Mouse (Mus musculus) cortical plate, adult 2 months (tissue): ENCODE measurements around the gene Pde4dip. TPM values are rescaled to one million over a fixed set of nuclear protein-coding genes. Genes with fewer than 3 reads are reported as not detected.

ENCODE experiments used
- H3K27ac ChIP-seq: fragments of 200-500 bp; 2 replicates; pipeline ENCODE4 v1.5.1; 2012; ENCODE audit warnings: low read length, control low read depth, inconsistent platforms; ENCODE audit not compliant: insufficient read depth
- H3K4me1 ChIP-seq: fragments of 200-500 bp; 2 replicates; pipeline ENCODE4 v1.6.1; 2011; ENCODE audit warnings: low read length; ENCODE audit not compliant: control insufficient read depth, insufficient read depth
- H3K4me3 ChIP-seq: fragments of 200-500 bp; 2 replicates; pipeline ENCODE4 v1.5.1; 2011; ENCODE audit warnings: mild to moderate bottlenecking, low read length, control low read depth; ENCODE audit not compliant: insufficient read depth
- CTCF ChIP-seq: fragments of 200-500 bp; IDR thresholded peaks from 2 replicates; pipeline ENCODE4 v1.5.1; 2011; ENCODE audit warnings: mild to moderate bottlenecking, control low read depth, low read length; ENCODE audit not compliant: insufficient read depth; ENCODE audit errors: extremely low read depth
- POLR2A ChIP-seq: fragments of 200-500 bp; IDR thresholded peaks from 2 replicates; pipeline ENCODE4 v1.6.1; 2011; ENCODE audit warnings: mild to moderate bottlenecking, low read length, control low read depth; ENCODE audit not compliant: insufficient read depth; ENCODE audit errors: extremely low read depth
- polyA plus RNA-seq: library from polyadenylated mRNA; depleted of rRNA; stranded (reverse); fragments of >200 nt; gene quantifications from 2 replicates; pipeline ENCODE4 v1.2.3, GENCODE M21; 2012

Gene Pde4dip
- polyA plus RNA-seq, 1 experiment: 103 TPM

DNA sequence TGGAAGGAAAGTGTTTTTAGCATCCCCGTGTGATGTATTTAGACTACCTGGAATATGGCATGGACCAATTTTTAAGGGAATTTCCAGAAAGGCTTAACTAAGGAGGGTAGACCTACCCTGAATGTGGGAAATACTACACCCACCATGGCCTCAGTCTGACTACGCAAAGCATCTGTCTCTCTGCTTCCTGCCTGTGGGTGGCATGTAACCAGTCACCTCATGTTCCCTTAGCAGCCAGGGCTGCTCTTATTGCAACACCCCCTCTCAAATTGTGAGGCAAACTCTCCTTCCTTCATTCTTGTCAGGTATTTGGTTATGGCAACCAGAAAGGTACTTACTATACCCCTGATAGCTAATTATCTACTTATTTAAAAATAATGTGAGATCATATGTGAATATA lies 57.9 kb downstream of the Pde4dip start:
- no peak overlapping the region for H3K27ac ChIP-seq

DNA sequence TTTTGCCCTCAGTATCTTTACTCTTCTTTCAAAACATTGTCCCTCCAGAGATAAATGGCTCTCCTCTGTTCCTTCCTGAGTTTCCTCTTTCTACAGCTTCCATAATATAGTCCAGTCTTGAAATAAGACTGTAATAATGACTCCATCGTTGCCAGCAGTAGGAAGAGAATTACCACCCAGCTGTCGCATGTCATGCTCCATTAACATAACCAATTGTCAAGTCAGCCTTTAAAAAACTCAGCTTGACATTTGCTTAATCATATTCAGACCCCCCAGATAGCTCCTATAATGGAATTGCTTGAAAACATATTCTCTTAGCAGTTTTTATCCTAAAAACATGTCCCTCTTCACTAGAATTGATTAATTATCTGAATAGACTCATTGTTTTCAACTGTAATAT lies 58.4 kb downstream of the Pde4dip start:
- Histone ChIP-seq H3K27ac (no peak overlapping the region), H3K4me3 (no peak overlapping the region), H3K4me1 (peaks cover 7% of the 10 kb centered on the region)
- no peak for TF ChIP-seq CTCF
- no peak for TF ChIP-seq POLR2A

More for the DNA sequence above, 57.9 kb downstream of the Pde4dip start:
- Histone ChIP-seq H3K4me1 (peaks cover 6% of the 10 kb centered on the region), H3K4me3 (no peak overlapping the region)
- no peak for TF ChIP-seq CTCF
- no peak for TF ChIP-seq POLR2A

DNA sequence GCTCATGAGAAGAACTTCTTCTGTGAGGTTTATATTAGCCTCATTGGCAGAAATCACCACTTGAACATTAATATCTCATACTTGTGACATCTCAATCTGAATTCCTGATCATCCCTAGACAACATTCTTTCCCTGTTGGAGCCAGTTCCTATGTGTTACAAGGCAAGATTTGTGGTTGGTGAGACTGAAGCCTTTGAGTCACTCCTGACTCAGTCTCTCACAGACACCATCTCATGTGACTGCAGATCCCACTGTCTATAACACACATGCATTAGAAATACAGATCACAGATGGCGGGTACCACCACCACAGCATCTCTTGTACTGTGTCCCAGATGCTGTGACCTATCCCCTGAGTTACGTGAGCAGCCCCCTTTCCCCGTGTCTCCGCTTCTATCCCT lies 60.2 kb downstream of the Pde4dip start:
- no peak for TF ChIP-seq CTCF
- no peak for TF ChIP-seq POLR2A
- H3K4me1 ChIP-seq: peaks cover 6% of the 10 kb centered on the region
- H3K27ac ChIP-seq: no peak overlapping the region
- H3K4me3 ChIP-seq: no peak overlapping the region

DNA sequence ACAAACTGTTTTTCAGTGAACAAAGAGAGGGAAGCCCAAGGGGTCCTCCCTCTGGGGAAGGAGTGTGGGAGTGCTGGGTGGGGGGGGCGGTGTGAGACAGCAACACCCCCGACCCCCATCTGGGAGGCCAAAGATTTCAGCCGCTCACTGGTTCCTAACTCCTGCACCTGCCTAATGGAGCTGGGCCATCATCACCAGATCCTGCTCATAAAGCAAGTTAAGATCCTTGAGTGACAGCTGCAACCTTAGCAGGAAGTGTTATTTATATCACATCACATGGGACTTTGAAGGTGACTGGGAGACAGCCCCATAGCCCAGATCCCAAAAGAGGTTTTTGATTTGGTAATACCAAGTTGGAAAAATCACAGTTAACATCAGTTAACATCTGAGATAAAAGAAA lies 63.3 kb downstream of the Pde4dip start:
- Histone ChIP-seq H3K27ac (no peak overlapping the region), H3K4me3 (no peak overlapping the region), H3K4me1 (peaks cover 4% of the 10 kb centered on the region)
- TF ChIP-seq CTCF (no peak), POLR2A (no peak)

DNA sequence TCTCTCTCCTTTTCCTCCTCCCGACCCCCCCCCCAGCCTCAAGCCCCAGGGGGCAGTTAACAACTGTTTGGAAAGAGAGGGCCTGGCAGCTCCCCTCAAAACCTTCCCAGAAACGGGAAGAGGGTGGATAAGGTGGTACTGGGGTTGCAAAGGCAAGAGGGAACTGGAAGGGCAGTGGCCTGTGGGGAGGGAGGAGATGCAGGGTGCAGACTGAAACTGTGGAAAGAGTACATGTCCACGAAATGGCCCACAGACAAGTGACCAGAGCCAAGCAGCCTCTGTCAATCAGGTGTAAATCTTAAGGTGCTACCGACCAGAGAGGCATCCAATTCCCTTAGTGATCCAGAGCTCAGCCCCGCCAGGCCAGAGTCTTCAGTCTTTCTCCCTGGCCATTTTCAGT lies 63.8 kb downstream of the Pde4dip start:
- no peak for TF ChIP-seq CTCF
- no peak for TF ChIP-seq POLR2A
- Histone ChIP-seq H3K4me3 (no peak overlapping the region), H3K4me1 (peaks cover 4% of the 10 kb centered on the region), H3K27ac (no peak overlapping the region)

DNA sequence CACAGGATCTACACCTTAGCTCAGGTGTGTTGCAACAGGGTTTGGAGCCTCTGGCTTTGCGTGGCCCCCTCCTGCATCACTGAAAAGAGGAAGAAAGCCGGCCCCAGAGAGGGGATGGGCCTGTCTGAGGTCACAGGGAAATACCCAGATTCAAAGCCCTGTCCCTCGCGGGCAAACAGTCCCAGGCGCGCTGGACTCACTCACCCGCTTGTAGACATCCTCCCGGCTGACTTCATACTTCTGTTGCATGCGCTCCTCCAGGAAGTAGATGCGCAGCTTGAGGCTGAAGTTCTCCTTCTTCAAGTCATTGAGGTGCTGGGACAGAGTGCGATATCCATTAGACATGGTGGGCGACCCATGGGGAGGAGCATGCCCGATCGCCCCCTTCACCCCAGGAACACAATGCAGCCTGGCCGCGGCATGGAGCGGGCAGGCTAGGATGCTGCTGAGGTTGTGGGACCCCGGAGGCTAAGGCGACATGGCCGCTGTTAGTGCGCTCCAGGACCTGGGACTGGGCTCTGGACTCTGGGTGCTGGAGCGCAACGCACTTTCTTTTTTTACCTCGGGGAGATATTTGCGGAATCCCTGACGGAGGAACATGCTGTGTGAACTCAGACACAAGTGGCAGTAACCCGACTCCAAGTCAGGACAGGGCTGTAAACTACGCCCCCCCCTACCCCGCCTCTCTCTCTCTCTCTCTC lies 64.3 kb downstream of the Pde4dip start:
- TF ChIP-seq POLR2A (no peak), CTCF (no peak)
- Histone ChIP-seq H3K4me3 (no peak overlapping the region), H3K27ac (no peak overlapping the region), H3K4me1 (peaks cover 4% of the 10 kb centered on the region)

DNA sequence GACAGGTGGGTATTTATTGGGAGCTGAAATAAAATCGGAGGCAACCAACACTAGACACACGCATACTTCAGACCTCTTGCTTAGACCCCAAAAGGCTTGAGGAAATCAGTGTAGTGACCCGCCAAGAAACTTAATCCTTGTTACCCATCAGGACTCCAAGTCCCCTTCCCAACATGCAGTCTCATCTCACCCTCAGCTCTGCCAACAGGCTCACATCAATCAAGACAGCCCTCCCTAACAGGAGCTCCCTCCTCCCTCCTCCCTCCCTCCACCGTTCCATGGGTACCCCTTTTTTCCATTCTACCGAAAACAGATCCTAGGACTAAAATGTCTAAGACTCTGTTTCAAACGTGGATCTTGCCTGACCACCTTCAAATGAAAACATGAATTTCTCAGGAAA lies 65.1 kb downstream of the Pde4dip start:
- Histone ChIP-seq H3K27ac (no peak overlapping the region), H3K4me1 (peaks cover 4% of the 10 kb centered on the region), H3K4me3 (no peak overlapping the region)
- TF ChIP-seq CTCF (no peak), POLR2A (no peak)

DNA sequence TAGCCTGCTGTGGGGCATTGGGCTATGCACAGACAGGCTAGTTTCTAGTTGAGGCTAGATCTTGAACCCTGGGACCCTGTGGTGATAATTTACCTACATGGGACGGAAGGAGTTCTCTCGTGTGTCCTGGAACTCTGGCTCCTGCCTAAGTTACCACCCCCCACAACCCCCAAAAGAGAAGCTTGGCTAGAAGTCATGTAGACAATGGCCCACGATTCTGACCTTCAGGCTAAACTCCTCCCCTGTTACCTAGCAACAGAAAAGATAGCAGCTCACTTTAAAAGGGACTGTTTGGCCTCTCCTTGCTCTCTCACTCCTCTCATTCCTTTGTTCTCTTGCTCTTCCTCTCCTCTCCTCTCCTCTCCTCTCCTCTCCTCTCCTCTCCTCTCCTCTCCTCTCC lies 69.5 kb downstream of the Pde4dip start:
- TF ChIP-seq POLR2A (no peak), CTCF (no peak)
- Histone ChIP-seq H3K27ac (no peak overlapping the region), H3K4me3 (no peak overlapping the region), H3K4me1 (no peaks in the 10 kb centered on the region)

DNA sequence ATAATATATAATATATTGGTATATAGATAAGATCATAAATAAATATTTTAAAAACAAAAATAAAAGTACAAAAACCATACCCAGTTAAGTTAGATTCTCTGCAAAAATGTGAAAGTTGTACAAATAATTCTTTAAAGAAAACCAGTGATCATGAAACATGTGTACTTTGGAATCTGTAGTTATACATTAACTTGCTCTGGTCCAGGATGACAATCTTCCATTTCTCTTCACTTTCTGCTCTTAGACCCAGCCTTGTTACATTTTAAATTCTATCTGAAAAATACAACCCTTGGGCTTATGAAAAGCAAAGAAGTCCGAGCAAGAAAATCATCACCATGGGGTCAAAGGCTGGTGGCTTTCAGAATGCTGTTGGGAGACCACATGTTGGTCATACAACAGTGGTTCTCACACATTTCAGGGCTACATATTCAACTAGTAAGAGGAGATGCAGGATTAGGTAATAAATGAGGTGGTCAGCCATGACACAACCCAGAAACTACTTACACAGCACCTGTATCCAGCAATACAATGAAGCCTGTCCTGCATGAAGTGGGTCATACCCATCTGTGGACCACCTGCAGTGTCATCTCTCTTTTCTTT lies 70.0 kb downstream of the Pde4dip start:
- Histone ChIP-seq H3K4me3 (no peak overlapping the region), H3K27ac (no peak overlapping the region), H3K4me1 (no peaks in the 10 kb centered on the region)
- no peak for TF ChIP-seq POLR2A
- no peak for TF ChIP-seq CTCF
